Mouse (Mus musculus) heart, embryonic 10.5 days (tissue): ENCODE measurements around the gene Tmprss13. TPM values are rescaled to one million over a fixed set of nuclear protein-coding genes. Genes with fewer than 3 reads are reported as not detected.

Source experiments
- DNase-seq: peaks from one replicate; pipeline ENCODE4 v3.0.0-alpha.2; 2017; ENCODE audit warnings: low spot score
- H3K27ac ChIP-seq: fragments of 300-500 bp; sonication (generic); 2 replicates; pipeline ENCODE4 v1.5.1; 2016; ENCODE audit warnings: mild to moderate bottlenecking
- H3K27me3 ChIP-seq: fragments of 300-500 bp; sonication (generic); 2 replicates; pipeline ENCODE4 v1.6.1; 2016; ENCODE audit warnings: mild to moderate bottlenecking; ENCODE audit not compliant: poor library complexity, insufficient read depth, severe bottlenecking
- H3K36me3 ChIP-seq: fragments of 300-500 bp; sonication (generic); 2 replicates; pipeline ENCODE4 v1.6.1; 2016; ENCODE audit warnings: mild to moderate bottlenecking, moderate library complexity
- H3K4me1 ChIP-seq: fragments of 300-500 bp; sonication (generic); 2 replicates; pipeline ENCODE4 v1.6.1; 2016; ENCODE audit warnings: mild to moderate bottlenecking
- H3K4me3 ChIP-seq: fragments of 300-500 bp; sonication (generic); 2 replicates; pipeline ENCODE4 v1.5.1; 2016; ENCODE audit warnings: mild to moderate bottlenecking, moderate library complexity
- H3K9me3 ChIP-seq: fragments of 300-500 bp; sonication (generic); 2 replicates; pipeline ENCODE4 v1.6.1; 2016; ENCODE audit warnings: mild to moderate bottlenecking, moderate library complexity
- WGBS: fragments of 180-500 bp; shearing (Covaris S2); methylation state at CpG from one replicate; pipeline ENCODE4 v1.1.7; 2016; 5-methylcytosine and 5-hydroxymethylcytosine counted together
- polyA plus RNA-seq: library from polyadenylated mRNA; unstranded; fragments of >200 nt; fragmentation: Nextera tagmentation; extraction: Ambion mirVana; gene quantifications from 2 replicates; pipeline ENCODE4 v1.2.1, GENCODE M21; 2016

The Tmprss13 gene
- polyA plus RNA-seq, 1 experiment from 2014 or later = 0.29 TPM

- Histone ChIP-seq H3K4me3 (no peak overlapping the region), H3K27me3 (peaks cover 36% of the 10 kb centered on the region; the same call in 1 of the 2 replicates), H3K9me3 (no peaks in the 10 kb centered on the region), H3K4me1 (peaks cover 31% of the 10 kb centered on the region), H3K27ac (no peak overlapping the region), H3K36me3 (no peaks in the 10 kb centered on the region)
- no peak for DNase-seq
- WGBS = 61% methylated on average over 3 of the region's 3 CpGs
Observed at GRCm38 (mm10) chr9:45373896-45374295, 55.0 kb downstream of the Tmprss13 start.

- peaks cover 32% of the 10 kb centered on the region; the same call in 1 of the 2 replicates for H3K27me3 ChIP-seq
- WGBS = 82% methylated on average over 6 of the region's 6 CpGs
- DNase-seq = no peak
- no peak overlapping the region for H3K4me3 ChIP-seq
- no peak overlapping the region for H3K27ac ChIP-seq
- H3K4me1 ChIP-seq = peaks cover 41% of the 10 kb centered on the region
- H3K9me3 ChIP-seq = no peaks in the 10 kb centered on the region
- no peaks in the 10 kb centered on the region for H3K36me3 ChIP-seq
Observed at GRCm38 (mm10) chr9:45374988-45375502, 56.1 kb downstream of the Tmprss13 start.

DNA sequence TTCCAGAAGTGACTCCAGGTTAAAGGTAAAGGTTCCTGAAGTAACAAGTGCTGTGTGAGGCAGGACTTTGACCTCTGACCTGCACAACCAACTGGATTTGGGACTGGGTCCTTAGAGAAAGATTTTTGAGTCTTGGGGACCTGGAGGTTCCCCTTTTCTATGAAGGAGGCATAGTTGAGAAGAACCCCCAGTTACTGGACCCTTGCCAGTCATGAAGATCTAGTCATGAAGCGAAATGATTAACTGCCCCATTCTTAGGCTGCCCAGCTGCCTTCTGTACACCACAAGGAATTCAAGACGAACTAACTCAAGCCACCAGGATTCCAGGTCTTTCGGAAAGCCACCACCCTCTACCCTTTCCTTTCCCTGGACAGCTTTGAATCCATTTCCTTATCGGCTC is 57.5 kb downstream of the Tmprss13 start:
- Histone ChIP-seq H3K36me3 (no peaks in the 10 kb centered on the region), H3K27me3 (peaks cover 21% of the 10 kb centered on the region; the same call in 1 of the 2 replicates), H3K4me3 (no peak overlapping the region), H3K4me1 (peaks cover 42% of the 10 kb centered on the region), H3K9me3 (no peaks in the 10 kb centered on the region), H3K27ac (no peak overlapping the region)
- no peak for DNase-seq
- 53% methylated on average over 4 of the region's 4 CpGs for WGBS

DNA sequence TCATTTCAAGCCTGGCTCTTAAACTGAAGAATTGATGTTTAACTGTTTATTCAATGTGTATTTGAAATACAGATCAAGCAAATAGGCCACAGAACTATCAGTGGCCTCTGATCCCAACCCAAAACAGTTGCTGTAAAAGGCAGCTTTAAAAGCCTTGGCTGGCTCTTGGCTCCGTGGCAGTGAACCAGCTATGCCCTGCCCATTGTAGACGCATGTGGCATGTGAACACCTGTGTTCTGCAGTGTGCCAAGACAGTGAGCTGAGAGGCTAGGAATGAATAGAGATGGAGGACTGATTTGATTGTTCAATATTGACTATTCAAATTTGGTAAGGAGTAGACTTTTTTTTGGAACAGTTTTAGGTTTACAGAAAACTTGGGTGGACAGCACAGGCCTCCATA is 58.0 kb downstream of the Tmprss13 start:
- no peak for DNase-seq
- no peaks in the 10 kb centered on the region for H3K9me3 ChIP-seq
- WGBS = 77% methylated on average over 2 of the region's 2 CpGs
- no peak overlapping the region for H3K27ac ChIP-seq
- no peaks in the 10 kb centered on the region for H3K36me3 ChIP-seq
- no peak overlapping the region for H3K4me3 ChIP-seq
- H3K27me3 ChIP-seq = peaks cover 17% of the 10 kb centered on the region; the same call in 1 of the 2 replicates
- H3K4me1 ChIP-seq = peaks cover 41% of the 10 kb centered on the region

DNA sequence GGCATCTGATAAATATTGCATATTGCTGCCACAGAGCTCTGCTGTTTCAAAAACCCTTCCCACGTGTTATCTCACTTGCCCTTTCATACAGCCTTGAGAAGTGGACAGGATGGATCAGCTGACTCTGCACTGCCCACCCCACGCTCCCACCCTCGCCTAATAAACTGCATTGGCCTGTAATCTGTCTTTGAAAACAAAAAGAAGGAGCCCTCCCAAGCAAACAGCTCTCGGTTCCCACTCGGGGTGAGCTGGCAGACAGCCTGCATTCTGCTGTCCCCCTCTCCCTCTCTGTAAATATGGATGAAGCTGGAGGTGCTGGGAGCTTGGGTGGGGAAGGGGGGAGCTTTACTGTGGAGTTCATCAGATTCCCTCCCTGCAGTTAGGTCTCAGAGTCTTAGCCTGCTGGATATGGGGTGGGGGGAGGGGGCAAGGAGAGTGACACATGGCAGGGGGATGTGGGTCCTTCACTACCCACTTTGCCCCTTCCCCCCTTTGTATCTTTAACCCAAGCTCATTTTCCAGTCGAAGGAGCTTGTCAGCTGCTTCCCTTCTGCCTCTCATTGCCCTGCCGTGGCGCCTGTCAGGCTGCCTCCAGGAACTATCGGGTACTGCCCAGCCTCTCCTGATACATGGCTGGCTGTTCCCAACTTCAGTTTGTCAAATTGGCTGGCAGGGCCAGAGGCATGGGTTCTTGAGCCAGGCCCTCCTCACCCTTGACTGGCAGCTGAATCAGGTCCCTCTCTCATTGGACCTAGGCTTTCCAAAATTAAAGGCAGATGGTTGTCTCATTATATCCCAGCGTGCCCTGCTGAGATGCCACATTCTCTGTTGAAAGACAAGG is 61.7 kb downstream of the Tmprss13 start:
- Histone ChIP-seq H3K27me3 (peaks cover 10% of the 10 kb centered on the region; the same call in 1 of the 2 replicates), H3K4me1 (peaks cover 36% of the 10 kb centered on the region), H3K36me3 (no peaks in the 10 kb centered on the region), H3K4me3 (no peak overlapping the region), H3K27ac (no peak overlapping the region), H3K9me3 (no peaks in the 10 kb centered on the region)
- DNase-seq = no peak
- WGBS = 60% methylated on average over 10 of the region's 10 CpGs

DNA sequence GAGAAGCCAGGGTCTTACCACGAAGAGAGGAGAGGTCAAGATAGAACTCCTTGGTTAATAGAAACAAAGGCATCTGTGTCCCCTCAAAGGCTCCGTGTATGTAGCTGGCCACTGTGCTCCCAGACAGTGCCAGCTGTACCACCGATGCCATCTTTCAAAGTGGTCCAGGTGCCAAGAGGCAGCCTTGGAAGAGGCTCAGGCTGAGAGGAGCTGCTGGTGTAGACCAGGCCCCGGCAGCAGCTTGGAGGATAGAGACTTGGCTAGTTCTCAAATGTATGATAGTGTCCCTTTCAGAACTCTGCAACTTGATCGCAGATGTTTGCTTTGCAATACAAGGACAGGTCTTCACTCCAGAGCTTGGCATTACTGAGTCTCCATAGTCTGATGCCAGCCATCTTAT is 63.4 kb downstream of the Tmprss13 start:
- WGBS = 63% methylated on average over 5 of the region's 5 CpGs

GRCm38 (mm10) chr9:45382834-45383233 is 63.9 kb downstream of the Tmprss13 start:
- no peak overlapping the region for H3K4me3 ChIP-seq
- no peak overlapping the region for H3K27ac ChIP-seq
- no peaks in the 10 kb centered on the region for H3K36me3 ChIP-seq
- 67% methylated on average over 5 of the region's 5 CpGs for whole genome bisulfite sequencing
- H3K4me1 ChIP-seq = peaks cover 31% of the 10 kb centered on the region
- H3K27me3 ChIP-seq = peaks cover 10% of the 10 kb centered on the region; the same call in 1 of the 2 replicates
- no peaks in the 10 kb centered on the region for H3K9me3 ChIP-seq
- no peak for DNase-seq

More for the DNA sequence above, 63.4 kb downstream of the Tmprss13 start:
- Histone ChIP-seq H3K4me3 (no peak overlapping the region), H3K9me3 (no peaks in the 10 kb centered on the region), H3K36me3 (no peaks in the 10 kb centered on the region), H3K4me1 (peaks cover 31% of the 10 kb centered on the region), H3K27ac (no peak overlapping the region), H3K27me3 (peaks cover 10% of the 10 kb centered on the region; the same call in 1 of the 2 replicates)
- DNase-seq = no peak

- Histone ChIP-seq H3K4me3 (no peak overlapping the region), H3K4me1 (peaks cover 26% of the 10 kb centered on the region), H3K9me3 (no peaks in the 10 kb centered on the region), H3K36me3 (no peaks in the 10 kb centered on the region), H3K27me3 (no peaks in the 10 kb centered on the region; the same call in 1 of the 2 replicates), H3K27ac (no peak overlapping the region)
- no peak for DNase-seq
- WGBS = 91% methylated on average over 6 of the region's 6 CpGs
Observed at GRCm38 (mm10) chr9:45383883-45384282, 65.0 kb downstream of the Tmprss13 start.

GRCm38 (mm10) chr9:45386698-45387097 is 67.8 kb downstream of the Tmprss13 start:
- H3K27ac ChIP-seq = no peak overlapping the region
- H3K36me3 ChIP-seq = no peaks in the 10 kb centered on the region
- no peak overlapping the region for H3K4me3 ChIP-seq
- no peaks in the 10 kb centered on the region for H3K27me3 ChIP-seq
- H3K4me1 ChIP-seq = 0 out of 2 replicates have a peak, but pooled peaks cover 5% of the 10 kb centered on the region
- DNase-seq = no peak
- no peaks in the 10 kb centered on the region for H3K9me3 ChIP-seq
- WGBS = 71% methylated on average over 5 of the region's 5 CpGs

DNA sequence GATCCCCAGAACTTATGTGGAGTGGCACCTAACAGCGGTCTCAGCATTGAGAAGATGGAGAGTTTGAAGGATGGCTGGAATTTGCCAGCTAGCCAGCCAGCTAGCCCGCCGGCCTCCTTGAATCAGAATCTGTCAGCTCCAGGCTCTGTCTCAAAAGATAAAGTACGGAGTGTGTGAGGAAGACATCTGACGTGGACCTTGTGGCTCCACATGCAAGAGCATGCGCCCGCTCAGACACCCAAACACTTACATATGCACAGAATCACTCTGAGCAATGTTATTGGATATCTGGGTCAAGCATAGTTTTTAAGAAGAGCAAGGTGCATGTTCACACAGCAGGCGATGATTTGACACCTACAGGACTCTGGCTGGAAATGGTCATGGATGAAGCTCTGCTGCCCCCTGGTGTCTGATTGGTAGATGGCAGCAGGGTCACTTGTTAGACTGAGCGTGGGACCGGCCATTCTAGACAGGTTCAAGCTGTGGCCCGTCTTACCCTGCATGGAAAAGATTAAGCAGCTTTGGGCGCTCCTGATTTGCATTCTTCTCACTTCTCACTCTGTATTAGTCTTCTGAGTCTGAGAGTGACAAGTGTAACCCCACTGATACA is 69.6 kb downstream of the Tmprss13 start:
- Histone ChIP-seq H3K4me3 (no peak overlapping the region), H3K27me3 (no peaks in the 10 kb centered on the region), H3K9me3 (no peaks in the 10 kb centered on the region), H3K36me3 (0 out of 2 replicates have a peak, but pooled peaks cover 2% of the 10 kb centered on the region), H3K4me1 (no peaks in the 10 kb centered on the region), H3K27ac (no peak overlapping the region)
- 34% methylated on average over 12 of the region's 12 CpGs for WGBS
- DNase-seq = peak; percentile 89

- Histone ChIP-seq H3K4me1 (no peaks in the 10 kb centered on the region), H3K36me3 (0 out of 2 replicates have a peak, but pooled peaks cover 2% of the 10 kb centered on the region), H3K4me3 (no peak overlapping the region), H3K27ac (no peak overlapping the region), H3K27me3 (no peaks in the 10 kb centered on the region), H3K9me3 (no peaks in the 10 kb centered on the region)
- WGBS = 66% methylated on average over 8 of the region's 8 CpGs
- DNase-seq = no peak
Observed at GRCm38 (mm10) chr9:45389596-45389995, 70.7 kb downstream of the Tmprss13 start.

DNA sequence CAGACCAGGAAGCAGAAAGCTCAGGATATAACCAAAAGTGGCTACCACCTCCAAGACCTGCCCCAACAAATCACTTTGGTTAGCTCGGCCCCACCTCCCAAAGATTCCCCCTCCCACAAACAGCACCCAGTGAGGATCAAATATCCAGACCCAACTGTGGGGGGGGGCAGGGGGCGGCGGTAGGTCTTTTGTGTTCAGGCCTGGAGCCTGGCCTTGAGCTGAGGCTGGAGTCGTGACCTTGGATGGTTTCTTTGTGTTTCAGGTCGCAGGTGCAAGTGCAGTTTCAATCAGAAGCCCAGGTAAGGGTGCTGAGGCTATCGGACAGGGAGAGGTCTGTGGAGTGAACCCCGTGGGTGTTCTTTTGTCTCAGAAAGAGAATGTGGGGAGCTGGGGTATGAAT is 72.4 kb downstream of the Tmprss13 start:
- H3K27ac ChIP-seq = no peak overlapping the region
- 74% methylated on average over 7 of the region's 7 CpGs for WGBS
- H3K27me3 ChIP-seq = 0 out of 2 replicates have a peak, but pooled peaks cover 7% of the 10 kb centered on the region
- 0 out of 2 replicates have a peak, but pooled peaks cover 8% of the 10 kb centered on the region for H3K36me3 ChIP-seq
- H3K4me1 ChIP-seq = no peaks in the 10 kb centered on the region
- H3K9me3 ChIP-seq = no peaks in the 10 kb centered on the region
- no peak overlapping the region for H3K4me3 ChIP-seq
- no peak for DNase-seq

DNA sequence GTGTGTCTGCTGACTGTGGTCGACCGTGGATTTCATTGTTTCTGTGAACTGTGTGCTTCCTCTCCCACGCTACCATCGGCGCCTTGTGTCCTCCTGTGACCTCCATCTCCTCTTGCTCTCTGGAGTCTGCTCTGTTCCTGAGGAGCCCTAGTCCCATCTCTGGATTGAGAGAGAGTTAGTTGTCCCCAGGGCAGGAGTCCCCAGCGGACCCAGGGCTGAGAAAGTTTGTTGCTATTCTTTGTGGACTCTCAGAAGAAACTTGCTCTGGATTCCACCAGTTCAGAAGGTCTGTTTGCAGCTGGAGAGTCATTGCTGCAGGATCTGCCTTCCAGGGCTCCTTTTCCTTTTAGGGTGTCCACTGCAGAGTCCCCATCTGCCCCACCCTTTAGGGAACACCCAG is 76.3 kb downstream of the Tmprss13 start:
- Histone ChIP-seq H3K9me3 (no peaks in the 10 kb centered on the region), H3K27ac (no peak overlapping the region), H3K36me3 (0 out of 2 replicates have a peak, but pooled peaks cover 8% of the 10 kb centered on the region), H3K27me3 (peaks cover 23% of the 10 kb centered on the region; the same call in 1 of the 2 replicates), H3K4me1 (no peaks in the 10 kb centered on the region), H3K4me3 (no peak overlapping the region)
- 89% methylated on average over 6 of the region's 6 CpGs for WGBS
- DNase-seq = no peak
